Mouse (Mus musculus): Measurements from ENCODE around the gene Apba1. TPM values are rescaled to one million over a fixed set of nuclear protein-coding genes. Genes with fewer than 3 reads are reported as not detected.

Apba1 gene
- polyA plus RNA-seq, 1 experiment from 2014 or later: 6.0 TPM

DNA sequence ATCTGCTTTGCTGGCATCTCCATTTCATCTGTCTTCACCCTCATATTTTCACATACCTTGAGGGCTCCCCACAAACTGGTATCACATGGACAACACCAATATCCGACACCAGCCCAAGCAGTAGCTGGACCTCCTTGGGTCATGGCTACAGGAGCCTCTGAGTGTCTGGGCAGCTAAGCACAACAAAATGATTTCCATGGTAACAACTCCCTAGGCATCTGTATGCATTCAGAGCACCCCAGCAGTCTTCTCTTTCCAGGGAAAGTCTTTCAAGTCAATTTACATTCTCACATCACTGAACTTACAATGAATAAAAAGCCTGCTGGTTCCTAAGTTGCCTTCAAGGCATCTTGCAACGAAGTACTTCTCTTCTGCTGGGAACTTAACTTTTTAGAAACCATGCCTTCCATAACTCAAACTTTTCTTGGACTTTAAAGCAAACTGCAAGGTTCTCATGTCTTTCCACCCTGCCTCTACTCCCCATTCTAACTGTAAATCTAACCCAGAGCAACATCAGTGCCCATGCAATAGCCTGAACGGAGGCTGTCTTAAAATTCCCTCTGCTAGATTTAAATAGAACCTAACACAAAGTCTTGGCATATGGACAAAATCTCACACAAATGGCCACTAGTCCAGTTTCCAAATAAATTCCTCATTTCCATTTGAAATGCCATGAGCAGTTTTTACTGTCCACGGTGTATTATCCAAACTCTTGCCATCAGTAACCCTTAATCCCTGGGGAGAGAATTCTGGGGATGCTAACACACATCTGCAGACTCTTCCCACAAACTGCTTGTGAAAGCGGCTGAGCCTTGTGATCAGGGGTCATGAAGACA is 160.9 kb downstream of the Apba1 start:
- H3K9me3 ChIP-seq (replicated peaks): no peaks in the 10 kb centered on the region
- H3K4me1 ChIP-seq: peaks cover 16% of the 10 kb centered on the region
- no peak overlapping the region for H3K9ac ChIP-seq
- H3K27ac ChIP-seq: peak overlapping the region; percentile 45
- WGBS: 31% methylated on average over 5 of the region's 5 CpGs
- H3K4me3 ChIP-seq: no peak overlapping the region
- peak; percentile 55; the same call in 1 of the 2 replicates for ATAC-seq (ENCODE audit: low FRiP score)
- H3K36me3 ChIP-seq: peaks cover 5% of the 10 kb centered on the region; the same call in 1 of the 2 replicates
- no peaks in the 10 kb centered on the region for H3K27me3 ChIP-seq
- no peak overlapping the region for H3K4me2 ChIP-seq (replicated peaks)

DNA sequence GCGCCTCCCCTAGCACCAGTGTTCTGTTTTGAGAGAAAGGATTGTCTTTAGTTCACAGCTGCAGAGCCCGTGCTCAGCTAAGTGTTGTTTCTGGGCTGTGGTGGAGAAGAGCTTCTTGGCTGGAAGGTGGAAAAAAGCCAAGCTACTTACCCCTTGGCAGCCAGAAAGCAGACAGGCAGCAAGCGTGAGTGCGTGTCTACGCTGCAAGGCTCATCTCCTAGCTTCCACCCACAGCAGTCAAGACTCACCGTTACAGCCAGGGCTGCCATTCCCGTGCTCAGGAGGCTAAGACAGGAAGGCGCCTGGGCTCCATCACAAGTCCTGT is 161.5 kb downstream of the Apba1 start:
- peak; percentile 32; the same call in 1 of the 2 replicates for ATAC-seq (ENCODE audit: low FRiP score)

DNA sequence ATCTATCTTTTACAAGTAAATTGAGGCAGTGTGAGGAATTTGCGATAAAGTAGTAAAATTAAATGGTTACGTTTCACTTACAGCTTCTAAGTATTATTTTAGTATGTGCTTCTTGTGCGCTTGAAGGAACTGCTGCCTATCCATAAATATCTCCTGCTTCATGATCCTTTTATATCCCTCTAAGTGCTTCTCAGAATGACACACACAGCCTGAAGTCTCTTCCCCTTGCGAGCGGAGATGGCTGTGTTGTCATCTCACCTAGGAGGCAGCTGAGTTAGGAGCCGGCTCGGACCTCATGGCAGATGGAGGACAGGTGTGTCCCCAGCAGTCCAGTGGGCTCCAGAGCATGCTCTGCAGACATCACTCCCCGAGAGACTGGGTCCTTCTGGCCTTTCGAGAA is 163.9 kb downstream of the Apba1 start:
- H3K4me1 ChIP-seq: peaks cover 16% of the 10 kb centered on the region
- no peaks in the 10 kb centered on the region for H3K27me3 ChIP-seq
- no peak overlapping the region for H3K27ac ChIP-seq
- ATAC-seq (ENCODE audit: low FRiP score): no peak
- peaks cover 10% of the 10 kb centered on the region for H3K36me3 ChIP-seq
- no peaks in the 10 kb centered on the region for H3K9me3 ChIP-seq (replicated peaks)
- 93% methylated on average over 9 of the region's 9 CpGs for WGBS
- H3K4me3 ChIP-seq: no peak overlapping the region
- no peak overlapping the region for H3K4me2 ChIP-seq (replicated peaks)
- no peak overlapping the region for H3K9ac ChIP-seq

More for the DNA sequence above, 161.5 kb downstream of the Apba1 start:
- Histone ChIP-seq H3K27me3 (no peaks in the 10 kb centered on the region), H3K4me3 (no peak overlapping the region), H3K9me3 (replicated peaks) (no peaks in the 10 kb centered on the region), H3K27ac (peak overlapping the region; percentile 45), H3K36me3 (peaks cover 6% of the 10 kb centered on the region), H3K9ac (no peak overlapping the region), H3K4me2 (replicated peaks) (no peak overlapping the region), H3K4me1 (peaks cover 16% of the 10 kb centered on the region)
- 57% methylated on average over 8 of the region's 8 CpGs for WGBS

DNA sequence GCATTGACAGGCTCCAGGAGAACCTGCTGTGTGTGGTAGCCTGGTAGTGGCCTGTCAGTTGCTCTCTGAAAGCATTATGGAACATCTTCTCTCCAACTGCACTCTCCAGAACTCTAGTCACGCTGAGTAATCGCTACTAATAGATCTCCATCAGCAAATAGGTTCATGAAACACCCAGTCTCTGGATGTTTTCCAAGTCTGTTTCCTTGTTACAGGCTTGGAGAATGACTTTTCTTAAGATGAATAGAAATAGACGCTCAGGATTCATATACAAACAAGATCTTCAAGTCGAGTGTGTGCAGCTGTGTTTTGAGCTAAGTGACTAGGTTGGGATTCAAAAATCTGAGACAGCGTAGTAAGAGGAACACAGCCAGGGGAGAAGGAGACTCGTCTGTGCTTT is 165.4 kb downstream of the Apba1 start:
- Histone ChIP-seq H3K4me1 (peaks cover 9% of the 10 kb centered on the region), H3K36me3 (peaks cover 6% of the 10 kb centered on the region), H3K4me2 (replicated peaks) (no peak overlapping the region), H3K4me3 (no peak overlapping the region), H3K9ac (no peak overlapping the region), H3K9me3 (replicated peaks) (no peaks in the 10 kb centered on the region), H3K27me3 (no peaks in the 10 kb centered on the region), H3K27ac (no peak overlapping the region)
- no peak for ATAC-seq (ENCODE audit: low FRiP score)
- 88% methylated on average over 6 of the region's 6 CpGs for WGBS

DNA sequence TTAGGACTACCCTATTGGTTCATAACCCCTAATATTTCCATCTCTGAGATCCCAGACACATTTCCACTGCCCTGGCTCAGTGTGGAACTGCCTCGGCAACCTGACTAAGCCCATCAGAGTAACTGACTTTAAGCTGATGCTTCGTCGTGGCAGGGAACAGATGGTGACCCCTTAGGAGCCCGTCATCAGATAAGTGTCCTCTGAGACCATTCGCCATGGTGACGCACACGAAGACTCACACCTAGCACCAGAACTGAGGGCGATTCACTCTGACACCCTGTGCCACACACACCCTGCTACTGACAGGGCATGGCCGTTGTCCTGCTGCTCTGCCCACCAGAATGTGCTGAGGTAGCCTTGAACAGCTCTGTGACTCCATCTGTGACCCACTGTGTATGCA is 166.1 kb downstream of the Apba1 start:
- H3K36me3 ChIP-seq: peaks cover 6% of the 10 kb centered on the region
- no peaks in the 10 kb centered on the region for H3K9me3 ChIP-seq (replicated peaks)
- H3K4me3 ChIP-seq: no peak overlapping the region
- no peak overlapping the region for H3K4me2 ChIP-seq (replicated peaks)
- WGBS: 75% methylated on average over 9 of the region's 9 CpGs
- H3K4me1 ChIP-seq: 0 out of 2 replicates have a peak, but pooled peaks cover 3% of the 10 kb centered on the region
- ATAC-seq (ENCODE audit: low FRiP score): no peak
- no peak overlapping the region for H3K27ac ChIP-seq
- no peak overlapping the region for H3K9ac ChIP-seq
- H3K27me3 ChIP-seq: no peaks in the 10 kb centered on the region

- no peak for ATAC-seq (ENCODE audit: low FRiP score)
- Histone ChIP-seq H3K4me2 (replicated peaks) (no peak overlapping the region), H3K27ac (no peak overlapping the region), H3K9me3 (replicated peaks) (no peaks in the 10 kb centered on the region), H3K4me1 (no peaks in the 10 kb centered on the region), H3K27me3 (no peaks in the 10 kb centered on the region), H3K36me3 (peaks cover 6% of the 10 kb centered on the region), H3K9ac (no peak overlapping the region), H3K4me3 (no peak overlapping the region)
- 95% methylated on average over 5 of the region's 5 CpGs for WGBS
Observed at GRCm38 (mm10) chr19:23925541-23925940, 166.9 kb downstream of the Apba1 start.

GRCm38 (mm10) chr19:23930826-23931225 is 172.1 kb downstream of the Apba1 start:
- WGBS: 96% methylated on average over 5 of the region's 5 CpGs
- no peak for ATAC-seq (ENCODE audit: low FRiP score)

DNA sequence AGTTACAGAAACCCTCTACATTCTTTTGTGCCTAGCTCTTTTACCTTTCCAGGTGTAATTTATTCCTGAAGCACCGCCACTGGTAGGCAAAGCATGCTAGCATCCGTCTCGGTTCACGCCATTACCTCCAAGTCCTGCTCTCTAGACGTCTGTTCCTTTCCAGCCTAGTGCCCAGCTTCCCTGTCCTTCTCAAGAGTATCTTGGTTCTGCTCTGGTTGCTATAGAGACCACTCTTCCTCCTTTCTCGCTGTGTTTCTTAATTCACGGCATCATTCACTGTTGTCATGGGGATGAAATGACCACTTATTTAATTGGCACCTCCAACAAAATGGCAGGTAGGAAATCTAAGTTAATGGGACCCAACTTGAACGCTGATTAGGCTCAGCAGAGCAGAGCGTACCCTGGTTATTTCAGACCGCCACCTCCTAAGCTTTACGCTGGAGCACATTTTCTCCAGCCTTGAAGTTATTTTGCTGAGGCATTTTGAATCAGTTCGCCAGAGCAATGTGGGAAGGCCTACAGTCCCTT is 182.8 kb downstream of the Apba1 start:
- ATAC-seq (ENCODE audit: low FRiP score): no peak

More at GRCm38 (mm10) chr19:23930826-23931225, 172.1 kb downstream of the Apba1 start:
- no peak overlapping the region for H3K9ac ChIP-seq
- H3K36me3 ChIP-seq: peaks cover 26% of the 10 kb centered on the region
- H3K27ac ChIP-seq: no peak overlapping the region
- no peak overlapping the region for H3K4me3 ChIP-seq
- H3K9me3 ChIP-seq (replicated peaks): peaks cover 12% of the 10 kb centered on the region
- H3K27me3 ChIP-seq: no peaks in the 10 kb centered on the region
- no peak overlapping the region for H3K4me2 ChIP-seq (replicated peaks)
- no peaks in the 10 kb centered on the region for H3K4me1 ChIP-seq

DNA sequence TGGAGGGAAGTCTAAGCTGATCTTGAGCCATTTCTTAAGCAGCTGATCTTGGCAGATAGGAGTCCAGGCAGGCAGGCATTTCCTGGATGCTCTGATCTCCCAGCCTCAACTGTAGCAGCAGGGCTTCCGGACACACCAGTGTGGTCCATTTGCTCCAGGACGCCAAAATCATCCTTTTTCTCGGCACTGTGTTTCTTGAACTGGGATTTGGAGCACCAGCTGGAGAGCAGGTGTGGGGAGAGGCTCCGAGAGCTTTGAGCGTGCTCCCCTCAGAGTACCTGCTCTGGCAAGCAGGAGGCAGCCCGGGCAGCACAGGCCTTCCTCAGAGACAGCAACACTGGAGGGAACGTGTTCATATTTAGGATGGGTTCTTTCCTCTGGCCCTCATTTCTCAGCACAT is 184.2 kb downstream of the Apba1 start:
- H3K4me1 ChIP-seq: peaks cover 12% of the 10 kb centered on the region
- no peaks in the 10 kb centered on the region for H3K9me3 ChIP-seq (replicated peaks)
- no peaks in the 10 kb centered on the region; the same call in 1 of the 2 replicates for H3K27me3 ChIP-seq
- no peak overlapping the region for H3K9ac ChIP-seq
- H3K36me3 ChIP-seq: peaks cover 39% of the 10 kb centered on the region
- no peak for ATAC-seq (ENCODE audit: low FRiP score)
- no peak overlapping the region for H3K4me2 ChIP-seq (replicated peaks)
- no peak overlapping the region for H3K4me3 ChIP-seq
- 91% methylated on average over 7 of the region's 7 CpGs for WGBS
- H3K27ac ChIP-seq: no peak overlapping the region

More for the DNA sequence above, 182.8 kb downstream of the Apba1 start:
- Histone ChIP-seq H3K4me2 (replicated peaks) (no peak overlapping the region), H3K4me1 (peaks cover 10% of the 10 kb centered on the region; the same call in 1 of the 2 replicates), H3K27me3 (no peaks in the 10 kb centered on the region; the same call in 1 of the 2 replicates), H3K9ac (no peak overlapping the region), H3K4me3 (no peak overlapping the region), H3K36me3 (peaks cover 40% of the 10 kb centered on the region), H3K27ac (no peak overlapping the region), H3K9me3 (replicated peaks) (no peaks in the 10 kb centered on the region)
- WGBS: 71% methylated on average over 12 of the region's 12 CpGs

GRCm38 (mm10) chr19:23946026-23946685 is 187.5 kb downstream of the Apba1 start:
- H3K9ac ChIP-seq: no peak overlapping the region
- H3K4me3 ChIP-seq: no peak overlapping the region
- no peaks in the 10 kb centered on the region; the same call in 1 of the 2 replicates for H3K27me3 ChIP-seq
- H3K36me3 ChIP-seq: peaks cover 27% of the 10 kb centered on the region
- ATAC-seq (ENCODE audit: low FRiP score): no peak
- 91% methylated on average over 6 of the region's 6 CpGs for WGBS
- peaks cover 14% of the 10 kb centered on the region for H3K4me1 ChIP-seq
- no peak overlapping the region for H3K4me2 ChIP-seq (replicated peaks)
- H3K9me3 ChIP-seq (replicated peaks): no peaks in the 10 kb centered on the region
- H3K27ac ChIP-seq: no peak overlapping the region

- ATAC-seq (ENCODE audit: low FRiP score): no peak
- Histone ChIP-seq H3K27me3 (no peaks in the 10 kb centered on the region; the same call in 1 of the 2 replicates), H3K9me3 (replicated peaks) (no peaks in the 10 kb centered on the region)
Observed at GRCm38 (mm10) chr19:23946751-23947150, 188.1 kb downstream of the Apba1 start.

DNA sequence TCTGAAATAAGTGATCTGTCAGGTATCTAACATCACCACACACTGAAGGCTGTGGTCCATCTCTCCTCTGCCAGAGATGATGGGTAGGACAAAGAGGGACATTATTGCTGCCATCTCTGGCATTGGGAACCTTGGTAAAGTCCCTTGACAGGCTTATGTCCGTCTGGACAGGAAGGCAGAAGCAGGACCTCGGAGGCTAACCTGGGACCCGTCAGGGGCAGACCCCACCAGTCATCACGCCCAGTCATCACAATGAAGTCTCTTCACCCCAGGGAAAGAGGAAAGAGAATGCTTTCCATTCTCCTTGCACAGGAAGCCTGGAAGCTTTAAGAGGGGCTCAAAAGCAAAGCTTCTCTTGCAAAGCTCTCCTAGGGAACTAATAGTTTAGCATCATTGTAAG is 189.2 kb downstream of the Apba1 start:
- Histone ChIP-seq H3K9ac (no peak overlapping the region), H3K4me1 (peaks cover 11% of the 10 kb centered on the region), H3K4me3 (no peak overlapping the region), H3K27me3 (no peaks in the 10 kb centered on the region; the same call in 1 of the 2 replicates), H3K27ac (no peak overlapping the region), H3K36me3 (peaks cover 21% of the 10 kb centered on the region), H3K9me3 (replicated peaks) (no peaks in the 10 kb centered on the region), H3K4me2 (replicated peaks) (no peak overlapping the region)
- WGBS: 28% methylated on average over 4 of the region's 4 CpGs
- ATAC-seq (ENCODE audit: low FRiP score): no peak

More at GRCm38 (mm10) chr19:23946751-23947150, 188.1 kb downstream of the Apba1 start:
- peaks cover 21% of the 10 kb centered on the region for H3K36me3 ChIP-seq
- no peak overlapping the region for H3K4me2 ChIP-seq (replicated peaks)
- WGBS: 83% methylated on average over 4 of the region's 4 CpGs
- no peak overlapping the region for H3K4me3 ChIP-seq
- H3K27ac ChIP-seq: no peak overlapping the region
- H3K4me1 ChIP-seq: peaks cover 11% of the 10 kb centered on the region
- no peak overlapping the region for H3K9ac ChIP-seq
